14 mouse cellular contexts compared by ENCODE assay signal in the genomic region with DNA sequence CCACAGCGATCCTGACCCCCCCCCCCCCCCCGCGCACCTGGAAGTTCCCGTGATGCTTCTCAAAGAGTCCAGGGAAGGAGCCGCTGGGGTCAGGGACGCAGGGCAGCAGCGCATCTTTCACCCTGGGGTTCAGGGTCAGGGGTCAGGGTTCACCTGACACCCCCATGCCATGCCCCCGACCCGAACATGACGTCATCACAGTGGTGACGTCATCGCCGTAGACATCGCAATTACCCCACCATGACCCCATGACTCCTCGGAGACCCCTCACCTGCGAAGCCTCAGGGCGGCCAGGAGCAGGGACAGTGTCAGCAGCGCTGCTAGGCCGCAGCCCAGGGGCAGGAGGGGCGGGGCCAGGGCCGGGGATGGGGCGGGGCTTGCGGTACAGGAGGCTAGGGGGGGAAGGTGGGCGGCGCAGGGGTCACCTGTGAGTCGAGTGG. TPM values are rescaled to one million over a fixed set of nuclear protein-coding genes. Genes with fewer than 3 reads are reported as not detected.
A peak's percentile ranks its signal among the peaks of the same experiment; 100 is the strongest.
DNase-seq lines count a peak whose midpoint lies in the region; ATAC-seq and TF ChIP-seq lines count a peak whose summit lies in the region.
"Had no signal": no experiment of that assay in that cellular context is flagged by ENCODE, and none has a peak within 500 bp of the region (broad histone marks: within the 10 kb centered on the region; RNA-seq: fewer than 3 reads in every experiment).

No protein-coding gene starts in this region.

- H3K4me1 ChIP-seq in megakaryocyte, embryonic 14.5 days = no peaks in the 10 kb centered on the region; the same call in 1 of the 2 replicates
- H3K4me1 ChIP-seq in ES-Bruce4 (ENCODE audit: control insufficient read depth, insufficient read depth, low read length) = no peaks in the 10 kb centered on the region
- H3K4me1 ChIP-seq: embryonic facial prominence, embryonic 15.5 days; heart, embryonic 12.5 days; hindbrain, embryonic 12.5 days; midbrain, embryonic 13.5 days had no signal

- no peak for TF ChIP-seq CTCF in ES-Bruce4 (IDR thresholded peaks at IDR 0.05; ENCODE audit: low read depth, low read length)

- DNase-seq in gastrocnemius, adult 18-20 months (ENCODE audit: low spot score) = peak; percentile 1
- no peak for DNase-seq in gastrocnemius, adult 8-10 months (ENCODE audit: low spot score in 2 of 2)
- peak; percentile 10 for DNase-seq in adrenal gland, postnatal 25 days
- DNase-seq in urinary bladder, postnatal 10 days (ENCODE audit: low spot score) = no peak
- no peak for DNase-seq in kidney, postnatal 36 days

- peak overlapping the region; percentile 62 for H3K4me3 ChIP-seq in megakaryocyte, embryonic 14.5 days (replicated peaks)
- H3K4me3 ChIP-seq in ES-Bruce4 (ENCODE audit: low read depth, low read length) = peak overlapping the region; percentile 72
- H3K4me3 ChIP-seq: embryonic facial prominence, embryonic 15.5 days; left cerebral cortex, adult 2 months; liver, embryonic 15.5 days; midbrain, embryonic 13.5 days had no signal

- peaks cover 50% of the 10 kb centered on the region for H3K9me3 ChIP-seq in megakaryocyte, embryonic 14.5 days
- H3K9me3 ChIP-seq in ES-Bruce4 (replicated peaks; ENCODE audit: control insufficient read depth, insufficient read depth, low read length, poor library complexity, severe bottlenecking) = no peaks in the 10 kb centered on the region

- H3K36me3 ChIP-seq in megakaryocyte, embryonic 14.5 days (replicated peaks; ENCODE audit: low read length) = peaks cover 47% of the 10 kb centered on the region
- no peaks in the 10 kb centered on the region for H3K36me3 ChIP-seq in ES-Bruce4 (ENCODE audit: control insufficient read depth, insufficient read depth, low read length, poor library complexity, severe bottlenecking)

- TF ChIP-seq EP300 in ES-Bruce4 (IDR thresholded peaks at IDR 0.05; ENCODE audit: insufficient read depth, low read depth, low read length) = no peak

- H3K27ac ChIP-seq in ES-Bruce4 (ENCODE audit: insufficient read depth, low read length) = peak overlapping the region; percentile 64
- H3K27ac ChIP-seq: embryonic facial prominence, embryonic 15.5 days; hindbrain, embryonic 12.5 days; left cerebral cortex, adult 2 months; liver, embryonic 15.5 days; midbrain, embryonic 13.5 days had no signal

- no peak for ATAC-seq in megakaryocyte, adult 5-6 weeks (ENCODE audit: poor library complexity, severe bottlenecking)
- ATAC-seq: midbrain, embryonic 13.5 days had no signal

- no peaks in the 10 kb centered on the region for H3K27me3 ChIP-seq in megakaryocyte, embryonic 14.5 days (replicated peaks)
- H3K27me3 ChIP-seq in ES-Bruce4 (ENCODE audit: control insufficient read depth, insufficient read depth, low read length, poor library complexity, severe bottlenecking) = no peaks in the 10 kb centered on the region
- H3K27me3 ChIP-seq: embryonic facial prominence, embryonic 15.5 days; heart, embryonic 12.5 days; hindbrain, embryonic 12.5 days; liver, embryonic 15.5 days; midbrain, embryonic 13.5 days had no signal

- H3K9ac ChIP-seq in ES-Bruce4 (ENCODE audit: low read depth, poor library complexity, severe bottlenecking) = peak overlapping the region; percentile 51
- H3K9ac ChIP-seq: embryonic facial prominence, embryonic 15.5 days; heart, embryonic 12.5 days; hindbrain, embryonic 12.5 days; liver, embryonic 15.5 days; midbrain, embryonic 13.5 days had no signal

- TF ChIP-seq POLR2A in ES-Bruce4 (IDR thresholded peaks at IDR 0.05; ENCODE audit: insufficient read depth, low read length) = no peak

RNA-seq across cellular contexts. Expression of a gene that starts 3.5 kb away (rescaled TPM):
- 1 to 10 TPM; 1.8 to 2.7 TPM for total RNA-seq in gastrocnemius, adult 18-20 months (2021)
- 1 to 10 TPM; 1.9 to 2.6 (median 2.3) TPM for total RNA-seq in gastrocnemius, adult 8-10 months (2022)
- polyA plus RNA-seq in megakaryocyte, embryonic 14.5 days (2012; ENCODE audit: insufficient read depth, low replicate concordance) = 161 and 214 TPM in 2 replicates
- total RNA-seq in megakaryocyte, adult 5-6 weeks (2015) = 25.0 and 32.9 TPM in 2 replicates
- total RNA-seq in megakaryocyte, adult 5-6 weeks (2017) = 38.0 and 39.9 TPM in 2 replicates
- 9.4 and 15.6 TPM in 2 replicates for polyA plus RNA-seq in ES-Bruce4 (2011; ENCODE audit: insufficient read depth, insufficient read length, low read depth, missing spikeins)
- total RNA-seq in adrenal gland, postnatal 25 days (2021) = 42.8 and 45.0 TPM in 2 replicates

Comparison
In these comparisons a context has a peak if more than half of its experiments do, and no peak if none do; other contexts are left out.
1. DNase-seq: peak in gastrocnemius, adult 18-20 months (single experiment) and adrenal gland, postnatal 25 days (single experiment); none in gastrocnemius, adult 8-10 months (0 of 2), urinary bladder, postnatal 10 days (single experiment) and kidney, postnatal 36 days (0 of 2).
2. RNA of a gene that starts 3.5 kb away (total RNA-seq): 42.8 to 45.0 TPM in adrenal gland, postnatal 25 days and 25.0 to 39.9 TPM in megakaryocyte, adult 5-6 weeks; 1.8 to 2.7 TPM in gastrocnemius, adult 18-20 months and 1.9 to 2.6 TPM in gastrocnemius, adult 8-10 months; every median in the first group is over 4 times any median in the second.